Mouse (Mus musculus) heart, embryonic 16.5 days (tissue): ENCODE measurements at regions not wholly inside any gene's neighbourhood (a gene's known extent, or its start where the extent isn't known, plus 50 kb on each side); places are given as distances from the start of the nearest gene placed in this dataset.

Experiments used
- ATAC-seq: fragments of 200-750 bp; cut with Nextera tagmentation; replicated peaks from 2 replicates; pipeline ENCODE4 v1.8.0; 2017; ENCODE audit warnings: moderate number of reproducible peaks; ENCODE audit not compliant: insufficient read depth, low FRiP score; ENCODE audit errors: extremely low read depth
- H3K27ac ChIP-seq: fragments of 300-500 bp; sonication (generic); 2 replicates; pipeline ENCODE4 v1.5.1; 2014; ENCODE audit warnings: mild to moderate bottlenecking, low read length, control low read depth, moderate library complexity
- H3K27me3 ChIP-seq: fragments of 300-500 bp; sonication (generic); 2 replicates; pipeline ENCODE4 v1.6.1; 2014; ENCODE audit warnings: low read length, mixed read lengths; ENCODE audit not compliant: control insufficient read depth, insufficient read depth
- H3K36me3 ChIP-seq: fragments of 300-500 bp; sonication (generic); 2 replicates; pipeline ENCODE4 v1.6.1; 2014; ENCODE audit not compliant: control insufficient read depth, insufficient read depth
- H3K4me1 ChIP-seq: fragments of 300-500 bp; sonication (generic); 2 replicates; pipeline ENCODE4 v1.6.1; 2014; ENCODE audit warnings: low read length, mixed read lengths; ENCODE audit not compliant: control insufficient read depth, insufficient read depth
- H3K4me2 ChIP-seq: fragments of 300-500 bp; sonication (generic); 2 replicates; pipeline ENCODE4 v1.6.1; 2014; ENCODE audit warnings: low read depth, mild to moderate bottlenecking, control low read depth, low read length
- H3K4me3 ChIP-seq: fragments of 300-500 bp; sonication (generic); 2 replicates; pipeline ENCODE4 v1.5.1; 2014; ENCODE audit warnings: mild to moderate bottlenecking, control low read depth, low read length
- H3K9ac ChIP-seq: fragments of 300-500 bp; sonication (generic); 2 replicates; pipeline ENCODE4 v1.6.1; 2014; ENCODE audit warnings: low read length, control low read depth
- H3K9me3 ChIP-seq: fragments of 300-500 bp; sonication (generic); replicated peaks from 2 replicates; pipeline ENCODE4 v1.6.1; 2016; ENCODE audit warnings: low read length; ENCODE audit not compliant: control insufficient read depth
- WGBS: fragments of 180-500 bp; shearing (Covaris S2); extraction: QIAGEN DNeasy Blood & Tissue Kit; methylation state at CpG from one replicate; pipeline ENCODE4 v1.1.7; 2014; 5-methylcytosine and 5-hydroxymethylcytosine counted together

DNA sequence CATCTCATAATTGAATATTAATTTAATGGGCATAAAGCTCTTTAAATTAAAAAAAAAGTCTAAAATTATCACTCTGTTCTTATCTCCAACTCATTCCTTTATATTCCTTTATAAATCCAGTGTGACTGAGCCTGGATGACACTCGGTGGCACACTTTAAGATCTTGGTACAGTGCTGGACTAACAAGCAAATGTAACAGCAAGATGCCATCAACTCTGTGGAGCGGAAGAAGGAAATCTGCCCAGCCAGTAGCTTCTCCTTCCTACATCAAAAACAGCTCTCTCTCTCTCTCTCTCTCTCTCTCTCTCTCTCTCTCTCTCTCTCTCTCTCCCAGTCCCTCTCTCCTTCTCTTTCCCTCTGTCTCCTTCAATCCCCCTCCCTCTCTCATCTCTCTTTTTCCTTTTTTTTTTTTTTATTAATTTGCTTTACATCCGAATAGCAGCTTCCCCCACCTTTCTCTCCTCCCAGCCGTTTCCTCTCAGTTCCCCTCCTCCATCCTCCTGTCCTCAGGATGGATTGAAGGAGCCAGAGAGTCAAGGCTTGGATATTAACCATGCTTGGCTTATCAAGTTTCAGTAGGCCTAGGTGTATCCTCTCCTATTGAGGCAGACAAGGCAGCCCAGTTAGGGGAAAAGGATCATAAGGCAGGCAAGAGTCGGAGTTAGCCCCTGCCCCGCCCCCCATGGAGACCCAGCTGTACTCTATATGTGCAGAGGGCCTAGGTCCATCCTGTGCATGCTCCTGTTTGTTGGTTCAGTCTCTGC lies 130.4 kb upstream of the Tmtc2 start:
- H3K4me2 ChIP-seq: no peak overlapping the region

DNA sequence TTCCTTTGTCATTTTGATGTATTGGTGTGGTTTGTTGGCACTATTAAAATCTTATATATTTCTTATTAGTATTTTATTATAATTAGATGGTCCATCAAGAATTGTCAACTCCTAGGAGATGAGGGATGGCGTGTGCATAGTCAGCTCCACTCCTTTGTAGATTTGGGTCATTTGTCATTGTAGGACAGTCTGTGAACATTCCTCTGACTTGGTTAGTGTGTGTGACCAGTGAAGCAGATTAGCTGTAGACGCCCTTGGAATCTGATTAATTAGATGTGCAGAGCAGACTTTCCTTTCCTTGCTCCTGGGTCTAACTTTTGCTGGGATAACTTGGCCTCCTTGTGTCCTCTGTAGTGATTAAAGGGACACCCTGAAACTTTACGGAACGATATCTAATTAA lies 118.9 kb upstream of the Tmtc2 start:
- 71% methylated on average over 4 of the region's 4 CpGs for WGBS

More for the DNA sequence above, 130.4 kb upstream of the Tmtc2 start:
- 64% methylated on average over 6 of the region's 6 CpGs for WGBS
- Histone ChIP-seq H3K9ac (no peak overlapping the region), H3K27me3 (no peaks in the 10 kb centered on the region), H3K4me1 (no peaks in the 10 kb centered on the region), H3K4me3 (no peak overlapping the region), H3K9me3 (no peaks in the 10 kb centered on the region), H3K36me3 (no peaks in the 10 kb centered on the region), H3K27ac (no peak overlapping the region)
- ATAC-seq: no peak

DNA sequence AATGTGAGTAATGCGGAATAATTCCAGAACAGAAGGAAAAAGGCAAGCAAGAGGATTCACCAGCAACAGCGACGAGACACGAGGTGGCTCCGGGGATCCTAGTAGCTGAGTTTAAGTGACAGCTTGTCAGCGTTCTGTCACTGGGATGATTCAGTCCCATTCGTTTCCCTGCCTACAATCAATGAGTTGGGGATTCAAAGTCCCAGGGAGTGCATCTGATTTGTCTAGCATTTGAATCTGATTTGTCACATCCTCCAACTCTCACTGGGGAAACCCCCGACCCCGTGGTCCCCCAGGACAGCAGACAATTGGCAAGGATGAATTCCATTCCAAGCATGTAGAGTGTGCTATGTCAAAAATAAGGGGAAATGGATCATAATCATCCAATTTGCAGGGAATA lies 115.1 kb upstream of the Tmtc2 start:
- 68% methylated on average over 9 of the region's 9 CpGs for WGBS
- no peak overlapping the region for H3K4me2 ChIP-seq

More for the DNA sequence above, 118.9 kb upstream of the Tmtc2 start:
- Histone ChIP-seq H3K4me2 (no peak overlapping the region), H3K9me3 (no peaks in the 10 kb centered on the region), H3K27ac (no peak overlapping the region), H3K9ac (no peak overlapping the region), H3K36me3 (no peaks in the 10 kb centered on the region), H3K27me3 (no peaks in the 10 kb centered on the region), H3K4me1 (no peaks in the 10 kb centered on the region), H3K4me3 (no peak overlapping the region)
- no peak for ATAC-seq

DNA sequence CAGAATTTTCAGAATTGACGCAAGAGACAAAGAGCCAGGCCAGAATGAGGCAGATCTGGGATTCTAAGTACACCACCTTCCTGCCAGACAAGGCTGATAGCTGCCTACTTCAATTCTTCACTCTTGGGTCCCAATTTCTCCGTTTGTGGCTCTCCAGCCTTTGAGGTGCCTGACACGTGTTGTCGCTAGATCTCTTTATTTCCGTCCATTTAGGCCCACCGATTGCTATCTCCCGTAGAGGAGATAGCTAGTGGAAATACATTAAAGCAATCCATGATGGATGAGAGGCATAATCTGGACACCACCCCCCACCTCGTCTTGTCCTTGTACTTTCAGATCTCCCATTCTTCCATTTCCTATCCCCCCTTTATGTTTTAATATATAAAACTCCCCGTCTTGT lies 114.6 kb upstream of the Tmtc2 start:
- H3K4me3 ChIP-seq: no peak overlapping the region
- H3K4me2 ChIP-seq: no peak overlapping the region
- H3K9me3 ChIP-seq: no peaks in the 10 kb centered on the region
- H3K27me3 ChIP-seq: no peaks in the 10 kb centered on the region
- ATAC-seq: no peak
- no peak overlapping the region for H3K9ac ChIP-seq
- 72% methylated on average over 9 of the region's 9 CpGs for WGBS
- no peaks in the 10 kb centered on the region for H3K4me1 ChIP-seq
- no peak overlapping the region for H3K27ac ChIP-seq
- H3K36me3 ChIP-seq: no peaks in the 10 kb centered on the region

More for the DNA sequence above, 115.1 kb upstream of the Tmtc2 start:
- no peak overlapping the region for H3K9ac ChIP-seq
- H3K4me1 ChIP-seq: no peaks in the 10 kb centered on the region
- H3K4me3 ChIP-seq: no peak overlapping the region
- no peaks in the 10 kb centered on the region for H3K9me3 ChIP-seq
- H3K36me3 ChIP-seq: no peaks in the 10 kb centered on the region
- H3K27me3 ChIP-seq: no peaks in the 10 kb centered on the region
- no peak overlapping the region for H3K27ac ChIP-seq
- ATAC-seq: no peak

DNA sequence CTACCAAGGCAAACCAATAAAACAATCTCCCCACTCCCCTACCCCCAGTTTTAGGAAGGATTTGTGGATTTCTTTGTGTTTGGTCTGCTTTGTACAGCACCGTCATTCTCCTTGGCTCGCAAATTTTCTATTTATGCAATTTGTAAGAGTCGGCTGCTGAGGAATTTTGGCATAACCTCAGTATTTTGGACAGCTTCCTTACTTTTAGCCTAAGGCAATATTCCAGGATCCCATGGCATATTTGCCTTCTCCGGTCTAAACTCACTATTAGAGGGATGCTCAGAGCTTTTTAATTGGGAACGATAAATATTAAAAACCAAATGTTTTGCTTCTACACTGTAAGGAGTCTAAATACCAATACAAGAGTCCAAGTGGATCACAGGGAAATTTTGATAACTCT lies 112.6 kb upstream of the Tmtc2 start:
- 77% methylated on average over 5 of the region's 5 CpGs for WGBS
- Histone ChIP-seq H3K27me3 (no peaks in the 10 kb centered on the region), H3K36me3 (no peaks in the 10 kb centered on the region), H3K4me3 (no peak overlapping the region), H3K4me2 (no peak overlapping the region), H3K9me3 (no peaks in the 10 kb centered on the region), H3K9ac (no peak overlapping the region), H3K4me1 (no peaks in the 10 kb centered on the region), H3K27ac (no peak overlapping the region)
- no peak for ATAC-seq

DNA sequence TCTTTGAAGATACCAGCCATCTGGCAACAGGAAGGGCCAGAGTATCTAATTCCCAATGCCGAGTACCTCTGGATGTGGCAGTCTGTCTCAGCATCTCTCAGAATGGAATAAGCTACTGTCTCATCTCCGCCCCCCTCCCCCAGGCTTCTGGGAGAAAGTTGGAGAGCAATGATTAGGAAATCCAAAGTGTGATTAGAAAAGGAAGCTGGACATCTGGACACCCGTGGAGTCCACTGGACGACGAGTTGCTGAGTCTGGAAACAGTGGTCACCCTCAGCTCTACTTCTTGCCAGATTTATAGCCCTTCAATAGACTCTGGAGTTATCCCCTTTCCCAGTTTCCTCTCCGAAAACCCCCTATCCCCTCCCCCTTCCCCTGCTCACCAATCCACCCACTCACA lies 105.3 kb upstream of the Tmtc2 start:
- H3K4me2 ChIP-seq: no peak overlapping the region
- H3K4me3 ChIP-seq: no peak overlapping the region
- H3K36me3 ChIP-seq: no peaks in the 10 kb centered on the region
- no peak overlapping the region for H3K27ac ChIP-seq
- H3K4me1 ChIP-seq: no peaks in the 10 kb centered on the region
- WGBS: 63% methylated on average over 6 of the region's 6 CpGs
- no peak for ATAC-seq
- no peak overlapping the region for H3K9ac ChIP-seq
- H3K9me3 ChIP-seq: no peaks in the 10 kb centered on the region; the same call in 1 of the 2 replicates
- no peaks in the 10 kb centered on the region for H3K27me3 ChIP-seq

DNA sequence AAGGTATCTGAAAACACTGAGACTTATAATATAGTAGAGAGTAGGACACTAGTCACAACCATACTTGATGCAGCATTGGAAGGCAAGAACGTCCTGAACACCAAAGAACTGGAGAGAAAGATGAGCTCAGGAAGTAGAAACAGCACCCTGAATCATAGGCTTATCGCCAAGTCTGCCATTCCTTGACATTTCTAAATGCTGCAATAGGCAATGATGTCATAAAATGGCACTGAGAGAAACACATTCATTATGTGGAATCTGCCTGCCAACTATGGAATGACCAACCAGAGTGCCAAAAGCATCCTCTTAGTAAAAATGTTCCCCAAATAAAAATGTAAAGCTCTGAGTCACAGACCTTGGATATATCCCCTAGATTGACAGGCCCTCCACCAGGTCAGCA lies 92.7 kb upstream of the Tmtc2 start:
- H3K9ac ChIP-seq: no peak overlapping the region
- H3K4me2 ChIP-seq: no peak overlapping the region
- no peaks in the 10 kb centered on the region for H3K9me3 ChIP-seq
- H3K36me3 ChIP-seq: no peaks in the 10 kb centered on the region
- H3K4me3 ChIP-seq: no peak overlapping the region
- no peaks in the 10 kb centered on the region for H3K27me3 ChIP-seq
- 64% methylated on average over 2 of the region's 2 CpGs for WGBS
- H3K4me1 ChIP-seq: no peaks in the 10 kb centered on the region
- H3K27ac ChIP-seq: no peak overlapping the region
- no peak for ATAC-seq

DNA sequence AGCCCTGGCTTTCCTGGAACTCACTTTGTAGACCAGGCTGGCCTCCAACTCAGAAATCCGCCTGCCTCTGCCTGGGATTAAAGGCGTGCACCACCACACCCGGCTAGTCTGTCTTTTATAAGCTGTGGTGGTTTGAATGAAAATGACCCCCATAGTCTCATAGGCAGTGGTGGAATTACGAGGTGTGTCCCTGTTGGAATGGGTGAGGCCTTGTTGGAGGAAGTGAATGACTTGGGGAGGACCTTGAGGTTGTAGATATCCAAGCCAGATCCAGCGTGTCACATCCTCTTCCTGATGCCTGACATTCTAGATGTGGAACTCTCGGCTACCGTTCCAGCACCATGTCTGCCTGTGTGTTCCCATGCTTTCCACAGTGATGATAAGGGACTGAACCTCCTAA lies 86.5 kb upstream of the Tmtc2 start:
- Histone ChIP-seq H3K36me3 (no peaks in the 10 kb centered on the region), H3K4me1 (0 out of 2 replicates have a peak, but pooled peaks cover 4% of the 10 kb centered on the region), H3K4me2 (no peak overlapping the region), H3K9ac (no peak overlapping the region), H3K9me3 (no peaks in the 10 kb centered on the region), H3K27ac (no peak overlapping the region), H3K4me3 (no peak overlapping the region), H3K27me3 (no peaks in the 10 kb centered on the region)
- WGBS: 79% methylated on average over 7 of the region's 7 CpGs
- ATAC-seq: no peak

DNA sequence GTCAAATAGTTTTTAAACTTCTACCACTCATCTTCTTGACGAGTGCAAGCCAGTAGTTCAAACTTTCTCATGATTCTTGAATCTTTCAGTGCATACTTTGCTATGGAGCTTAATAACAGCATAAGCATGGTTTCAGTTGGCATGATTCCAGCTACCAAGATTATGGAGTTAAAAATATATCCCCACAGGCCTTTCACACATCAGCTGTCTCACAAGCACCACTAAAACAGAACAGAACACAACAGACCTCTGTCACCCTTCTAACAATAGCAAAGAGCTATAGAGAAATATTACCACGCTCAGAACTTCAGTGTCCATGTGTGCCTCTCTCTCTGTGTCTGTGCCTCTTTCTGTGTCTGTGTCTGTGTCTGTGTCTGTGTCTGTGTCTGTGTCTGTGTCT lies 82.5 kb upstream of the Tmtc2 start:
- 0 out of 2 replicates have a peak, but pooled peaks cover 4% of the 10 kb centered on the region for H3K4me1 ChIP-seq
- H3K4me3 ChIP-seq: no peak overlapping the region
- peak overlapping the region; percentile 81 for H3K27ac ChIP-seq
- 25% methylated on average over 2 of the region's 2 CpGs for WGBS
- H3K9me3 ChIP-seq: no peaks in the 10 kb centered on the region
- peak; percentile 97 for ATAC-seq
- H3K36me3 ChIP-seq: no peaks in the 10 kb centered on the region
- H3K27me3 ChIP-seq: no peaks in the 10 kb centered on the region
- H3K4me2 ChIP-seq: peak overlapping the region; percentile 23; the same call in 1 of the 2 replicates
- H3K9ac ChIP-seq: no peak overlapping the region
